Mouse (Mus musculus): ENCODE results near the gene Spag6.

DNA sequence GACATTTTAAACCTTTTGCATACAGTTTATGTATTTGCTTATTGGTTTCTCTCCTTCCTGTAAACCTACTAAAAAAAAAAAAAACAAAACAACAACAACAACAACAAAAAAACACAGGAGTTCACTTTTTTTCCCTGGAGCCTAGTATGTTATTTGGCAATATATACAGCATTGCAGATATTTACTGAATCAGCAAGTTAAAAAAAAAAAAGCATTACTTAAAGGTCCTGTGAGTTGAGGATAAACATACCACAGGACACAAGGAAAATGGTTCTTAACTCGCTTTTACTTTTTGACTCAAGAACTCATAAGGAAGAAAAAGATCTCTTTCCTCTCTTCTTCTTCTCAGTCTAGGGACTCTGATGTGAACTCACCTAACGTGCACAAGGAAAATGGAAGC, 74.6 kb downstream of the Spag6 start:
- TF ChIP-seq POLR2A (IDR thresholded peaks at IDR 0.05; ENCODE audit: low read depth, low read length) (no peak), CTCF (IDR thresholded peaks at IDR 0.05; ENCODE audit: borderline replicate concordance, insufficient read depth, low read length) (no peak)
